ENCODE assay signal across 23 mouse cellular contexts in the genomic region with DNA sequence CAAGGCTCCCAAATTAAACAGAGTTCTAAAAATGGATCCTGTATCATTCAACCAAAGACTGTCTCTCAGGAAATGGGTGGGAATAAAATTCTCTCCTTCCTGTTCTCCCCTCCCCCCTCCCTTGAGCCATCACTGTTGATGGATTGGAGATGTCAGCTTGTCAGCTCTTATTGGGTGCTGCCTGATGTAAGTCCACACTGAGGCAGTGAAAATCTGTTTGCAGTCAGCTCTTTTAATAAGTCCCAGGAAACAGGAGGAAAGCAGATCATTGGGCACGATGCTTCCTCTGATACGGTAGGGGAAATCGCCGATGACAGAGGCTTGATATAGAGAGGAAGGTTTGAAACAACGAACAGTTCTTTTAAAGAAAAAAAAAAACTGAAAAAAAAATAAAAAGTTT.
DNase-seq lines count a peak whose midpoint lies in the region; ATAC-seq and TF ChIP-seq lines count a peak whose summit lies in the region.
"Had no signal": no experiment of that assay in that cellular context is flagged by ENCODE, and none has a peak within 500 bp of the region (broad histone marks: within the 10 kb centered on the region; RNA-seq: fewer than 3 reads in every experiment).

No protein-coding gene starts in this region.

- no peaks in the 10 kb centered on the region for H3K4me1 ChIP-seq in lung, embryonic 14.5 days (ENCODE audit: insufficient read depth)
- H3K4me1 ChIP-seq in embryonic facial prominence, embryonic 11.5 days (ENCODE audit: control insufficient read depth, insufficient read depth, low read length): no peaks in the 10 kb centered on the region
- H3K4me1 ChIP-seq in midbrain, embryonic 10.5 days: no peaks in the 10 kb centered on the region; the same call in 1 of the 2 replicates
- H3K4me1 ChIP-seq: forebrain, embryonic 10.5 days; heart, embryonic 10.5 days; hindbrain, embryonic 15.5 days; limb, embryonic 15.5 days; midbrain, embryonic 12.5 days had no signal

- no peaks in the 10 kb centered on the region for H3K36me3 ChIP-seq in lung, embryonic 14.5 days (ENCODE audit: insufficient read depth)
- no peaks in the 10 kb centered on the region for H3K36me3 ChIP-seq in embryonic facial prominence, embryonic 11.5 days (replicated peaks; ENCODE audit: control insufficient read depth, insufficient read depth, low read depth, low read length)
- no peaks in the 10 kb centered on the region for H3K36me3 ChIP-seq in midbrain, embryonic 10.5 days
- H3K36me3 ChIP-seq: forebrain, embryonic 10.5 days; heart, embryonic 10.5 days; hindbrain, embryonic 15.5 days; limb, embryonic 15.5 days; midbrain, embryonic 12.5 days; neural tube, embryonic 15.5 days had no signal

- no peak for TF ChIP-seq CTCF in lung, embryonic 14.5 days (IDR thresholded peaks at IDR 0.05; ENCODE audit: low read depth)

- ATAC-seq in lung, embryonic 14.5 days (ENCODE audit: insufficient read depth): peak; percentile 44; the same call in 1 of the 2 replicates
- no peak for ATAC-seq in embryonic facial prominence, embryonic 11.5 days (replicated peaks; ENCODE audit: insufficient number of reproducible peaks, low FRiP score, low TSS enrichment, low read depth)
- ATAC-seq: forebrain, postnatal 0 days had no signal

- WGBS in lung, embryonic 14.5 days: 29% methylated on average over 5 of the region's 5 CpGs
- WGBS in embryonic facial prominence, embryonic 11.5 days: 40% methylated on average over 5 of the region's 5 CpGs
- 84% methylated on average over 5 of the region's 5 CpGs for WGBS in midbrain, embryonic 10.5 days

- H3K9me3 ChIP-seq in lung, embryonic 14.5 days (ENCODE audit: low read depth, low read length): no peaks in the 10 kb centered on the region
- no peaks in the 10 kb centered on the region for H3K9me3 ChIP-seq in embryonic facial prominence, embryonic 11.5 days (replicated peaks; ENCODE audit: control insufficient read depth, low read length)
- no peaks in the 10 kb centered on the region for H3K9me3 ChIP-seq in midbrain, embryonic 10.5 days (replicated peaks)
- H3K9me3 ChIP-seq: forebrain, embryonic 10.5 days; heart, embryonic 10.5 days; hindbrain, embryonic 15.5 days; limb, embryonic 15.5 days; midbrain, embryonic 12.5 days; neural tube, embryonic 15.5 days had no signal

- H3K4me3 ChIP-seq in lung, embryonic 14.5 days (ENCODE audit: low read depth, low read length): no peak overlapping the region
- H3K4me3 ChIP-seq in embryonic facial prominence, embryonic 11.5 days (ENCODE audit: low read depth, low read length): no peak overlapping the region
- no peak overlapping the region for H3K4me3 ChIP-seq in midbrain, embryonic 10.5 days
- H3K4me3 ChIP-seq: forebrain, embryonic 10.5 days; heart, embryonic 10.5 days; hindbrain, embryonic 15.5 days; limb, embryonic 15.5 days; midbrain, embryonic 12.5 days; neural tube, embryonic 15.5 days had no signal

- no peak overlapping the region for H3K27ac ChIP-seq in lung, embryonic 14.5 days (ENCODE audit: low read depth)
- H3K27ac ChIP-seq in embryonic facial prominence, embryonic 11.5 days (replicated peaks; ENCODE audit: low read depth, low read length): no peak overlapping the region
- no peak overlapping the region for H3K27ac ChIP-seq in midbrain, embryonic 10.5 days (replicated peaks)
- H3K27ac ChIP-seq: forebrain, embryonic 10.5 days; heart, embryonic 10.5 days; hindbrain, embryonic 15.5 days; limb, embryonic 15.5 days; midbrain, embryonic 12.5 days; neural tube, embryonic 15.5 days; stomach, postnatal 0 days had no signal

- peak; percentile 21 for DNase-seq in embryo, embryonic 11 days
- DNase-seq in embryo, embryonic 9.5 days (ENCODE audit: extremely low spot score): no peak
- DNase-seq in lung, embryonic 14.5 days: peak; percentile 26
- no peak for DNase-seq in lung, adult 18-20 months
- DNase-seq in embryonic facial prominence, embryonic 11.5 days (ENCODE audit: low spot score): peak; percentile 51
- DNase-seq in retina, embryonic 14.5 days (ENCODE audit: low spot score): peak; percentile 53
- DNase-seq in midbrain, embryonic 10.5 days (ENCODE audit: low spot score): no peak
- no peak for DNase-seq in urinary bladder, postnatal 36 days (ENCODE audit: low spot score in 2 of 2)
- DNase-seq: adrenal gland, postnatal 25 days; cerebellum, adult 9-11 months; forebrain, postnatal 0 days; heart, postnatal 4 days; kidney, adult 9 months; kidney, postnatal 36 days; layer of hippocampus, adult 9-11 months; thymus, adult 2 months had no signal

- no peak overlapping the region for H3K4me2 ChIP-seq in lung, embryonic 14.5 days
- no peak overlapping the region for H3K4me2 ChIP-seq in embryonic facial prominence, embryonic 11.5 days (ENCODE audit: low read depth, low read length)
- H3K4me2 ChIP-seq: hindbrain, embryonic 15.5 days; limb, embryonic 15.5 days; midbrain, embryonic 12.5 days; neural tube, embryonic 15.5 days had no signal

- H3K27me3 ChIP-seq in lung, embryonic 14.5 days (ENCODE audit: insufficient read depth, low read length): no peaks in the 10 kb centered on the region
- H3K27me3 ChIP-seq in embryonic facial prominence, embryonic 11.5 days (ENCODE audit: control insufficient read depth, insufficient read depth, low read length): no peaks in the 10 kb centered on the region
- H3K27me3 ChIP-seq in midbrain, embryonic 10.5 days (ENCODE audit: low read depth, poor library complexity, severe bottlenecking): no peaks in the 10 kb centered on the region
- H3K27me3 ChIP-seq: hindbrain, embryonic 15.5 days; limb, embryonic 15.5 days; midbrain, embryonic 12.5 days; neural tube, embryonic 15.5 days had no signal

- no peak overlapping the region for H3K9ac ChIP-seq in lung, embryonic 14.5 days
- no peak overlapping the region for H3K9ac ChIP-seq in embryonic facial prominence, embryonic 11.5 days (replicated peaks; ENCODE audit: low read length)
- H3K9ac ChIP-seq: forebrain, postnatal 0 days; hindbrain, embryonic 15.5 days; limb, embryonic 15.5 days; midbrain, embryonic 12.5 days; neural tube, embryonic 15.5 days had no signal

Comparison
In these comparisons a context has a peak if more than half of its experiments do, and no peak if none do; other contexts are left out.
1. DNase-seq: peak in embryo, embryonic 11 days (single experiment), lung, embryonic 14.5 days (single experiment), embryonic facial prominence, embryonic 11.5 days (single experiment) and retina, embryonic 14.5 days (single experiment); none in embryo, embryonic 9.5 days (single experiment), lung, adult 18-20 months (0 of 2), midbrain, embryonic 10.5 days (single experiment) and urinary bladder, postnatal 36 days (0 of 2).